Mouse (Mus musculus) R1 (cell line): ENCODE measurements around the gene Trappc6a.

Experiments used
- DNase-seq: peaks from one replicate; pipeline ENCODE4 v3.0.0-alpha.2; 2018; ENCODE audit warnings: low read depth, low spot score

The Trappc6a gene

GRCm38 (mm10) chr7:19508150-19508923 lies at the start of gene Trappc6a, which contains the start of gene Bloc1s3:
TSS of gene Trappc6a (plus strand) at chr7:19508395.
TSS of gene Bloc1s3 (minus strand) at chr7:19508367.
- peak; percentile 95 for DNase-seq

- DNase-seq, result peak; percentile 85
Observed at GRCm38 (mm10) chr7:19458591-19459111, 49.5 kb upstream of the Trappc6a start, which contains the start of gene Mark4. TSS of gene Mark4 (minus strand) at chr7:19458821.

- DNase-seq, result no peak
Observed at GRCm38 (mm10) chr7:19459144-19459870, 48.9 kb upstream of the Trappc6a start.

- no peak for DNase-seq
Observed at GRCm38 (mm10) chr7:19460500-19460899, 47.7 kb upstream of the Trappc6a start.

GRCm38 (mm10) chr7:19461488-19461887 lies 46.7 kb upstream of the Trappc6a start:
- peak; percentile 83 for DNase-seq

GRCm38 (mm10) chr7:19462443-19462842 lies 45.8 kb upstream of the Trappc6a start:
- no peak for DNase-seq

GRCm38 (mm10) chr7:19462884-19463381 lies 45.3 kb upstream of the Trappc6a start, which contains the start of gene Exoc3l2:
TSS of gene Exoc3l2 (plus strand) at chr7:19463331.
- DNase-seq, result no peak

- DNase-seq, result no peak
Observed at GRCm38 (mm10) chr7:19464367-19465307, 43.6 kb upstream of the Trappc6a start.

GRCm38 (mm10) chr7:19466602-19467145 lies 41.5 kb upstream of the Trappc6a start:
- no peak for DNase-seq

- DNase-seq, result no peak
Observed at GRCm38 (mm10) chr7:19467638-19468037, 40.6 kb upstream of the Trappc6a start.

- DNase-seq, result no peak
Observed at GRCm38 (mm10) chr7:19468279-19468678, 39.9 kb upstream of the Trappc6a start.

- DNase-seq, result no peak
Observed at GRCm38 (mm10) chr7:19469404-19469803, 38.8 kb upstream of the Trappc6a start.

GRCm38 (mm10) chr7:19470308-19470707 lies 37.9 kb upstream of the Trappc6a start:
- DNase-seq, result peak; percentile 46

- no peak for DNase-seq
Observed at GRCm38 (mm10) chr7:19472403-19472802, 35.8 kb upstream of the Trappc6a start.

- peak; percentile 85 for DNase-seq
Observed at GRCm38 (mm10) chr7:19473875-19474443, 34.2 kb upstream of the Trappc6a start.

- DNase-seq, result no peak
Observed at GRCm38 (mm10) chr7:19477084-19477483, 31.1 kb upstream of the Trappc6a start.

GRCm38 (mm10) chr7:19477624-19478384 lies 30.4 kb upstream of the Trappc6a start:
- no peak for DNase-seq

- no peak for DNase-seq
Observed at GRCm38 (mm10) chr7:19483281-19483680, 24.9 kb upstream of the Trappc6a start.

GRCm38 (mm10) chr7:19485488-19485887 lies 22.7 kb upstream of the Trappc6a start:
- peak; percentile 54 for DNase-seq

GRCm38 (mm10) chr7:19486549-19486948 lies 21.6 kb upstream of the Trappc6a start:
- no peak for DNase-seq
